Mouse (Mus musculus) spleen, adult 2 months (tissue): ENCODE results near the gene Rbm44. TPM values are rescaled to one million over a fixed set of nuclear protein-coding genes. Genes with fewer than 3 reads are reported as not detected.

Source experiments
- DNase-seq, 2 experiments: peaks; one replicate each; pipeline versions ENCODE4 v3.0.0 to v3.0.0-alpha.2; 2012 to 2021; ENCODE audit warnings: low spot score in 2 of 2, low read depth in 1 of 2
- H3K27ac ChIP-seq: fragments of 200-500 bp; 2 replicates; pipeline ENCODE4 v1.5.1; 2012; ENCODE audit warnings: low read length, inconsistent platforms; ENCODE audit not compliant: insufficient read depth
- H3K27me3 ChIP-seq: fragments of 200-500 bp; 2 replicates; pipeline ENCODE4 v1.6.1; 2012; ENCODE audit warnings: mild to moderate bottlenecking, moderate library complexity, low read length, inconsistent platforms; ENCODE audit not compliant: control insufficient read depth, insufficient read depth
- H3K36me3 ChIP-seq: fragments of 200-500 bp; 2 replicates; pipeline ENCODE4 v1.6.1; 2012; ENCODE audit warnings: mild to moderate bottlenecking, low read length, inconsistent platforms; ENCODE audit not compliant: control insufficient read depth, insufficient read depth
- H3K4me1 ChIP-seq: fragments of 200-500 bp; 2 replicates; pipeline ENCODE4 v1.6.1; 2011; ENCODE audit warnings: inconsistent platforms; ENCODE audit not compliant: control insufficient read depth, insufficient read depth, insufficient read length
- H3K4me3 ChIP-seq: fragments of 200-500 bp; 2 replicates; pipeline ENCODE4 v1.5.1; 2011; ENCODE audit warnings: mild to moderate bottlenecking, inconsistent platforms; ENCODE audit not compliant: insufficient read depth, insufficient read length; ENCODE audit errors: extremely low read depth
- CTCF ChIP-seq: fragments of 200-500 bp; IDR thresholded peaks from 2 replicates; pipeline ENCODE4 v1.5.1; 2011; ENCODE audit warnings: mild to moderate bottlenecking, inconsistent platforms; ENCODE audit not compliant: insufficient read depth, insufficient read length, insufficient replicate concordance; ENCODE audit errors: extremely low read depth
- POLR2A ChIP-seq: fragments of 200-500 bp; IDR thresholded peaks from 2 replicates; pipeline ENCODE4 v1.6.1; 2011; ENCODE audit warnings: low read depth, low read length, inconsistent platforms
- WGBS: fragments of 180-500 bp; shearing (Covaris S2); methylation state at CpG from one replicate; pipeline ENCODE4 v1.1.7; 2018; 5-methylcytosine and 5-hydroxymethylcytosine counted together
- polyA plus RNA-seq: library from polyadenylated mRNA; depleted of rRNA; stranded (reverse); fragments of >200 nt; gene quantifications from 2 replicates; pipeline ENCODE4 v1.2.3, GENCODE M21; 2012; rRNA removed

Rbm44 gene
- polyA plus RNA-seq = 0.05 TPM in 1 of 2 replicates, not detected in the other

- Histone ChIP-seq H3K27ac (no peak within 1 kb of the TSS), H3K27me3 (no peaks in the 10 kb centered on the region), H3K4me3 (peak within 1 kb of the TSS; percentile 31), H3K36me3 (no peaks in the 10 kb centered on the region), H3K4me1 (no peaks in the 10 kb centered on the region)
- peak in 1 of 2 experiments; percentile 14 for DNase-seq
- 83% methylated on average over 20 of the region's 20 CpGs for WGBS
- TF ChIP-seq CTCF (no peak), POLR2A (no peak)
Measured at GRCm38 (mm10) chr1:91144813-91145212, at the start of gene Rbm44. Gene Rbm44, plus strand, starts transcription at chr1:91145089.

GRCm38 (mm10) chr1:91095258-91095657, 49.6 kb upstream of the Rbm44 start:
- WGBS = 72% methylated on average over 3 of the region's 3 CpGs
- H3K4me3 ChIP-seq = no peak overlapping the region
- peak in 1 of 2 experiments; percentile 39 for DNase-seq

GRCm38 (mm10) chr1:91095853-91096252, 49.0 kb upstream of the Rbm44 start:
- H3K27me3 ChIP-seq = no peaks in the 10 kb centered on the region
- 73% methylated on average over 1 of the region's 1 CpGs for WGBS
- DNase-seq = no peak
- H3K36me3 ChIP-seq = no peaks in the 10 kb centered on the region; the same call in 1 of the 2 replicates
- TF ChIP-seq CTCF (no peak), POLR2A (no peak)
- peaks cover 25% of the 10 kb centered on the region; the same call in 1 of the 2 replicates for H3K4me1 ChIP-seq
- H3K27ac ChIP-seq = peak overlapping the region; percentile 73
- H3K4me3 ChIP-seq = no peak overlapping the region

More at GRCm38 (mm10) chr1:91095258-91095657, 49.6 kb upstream of the Rbm44 start:
- Histone ChIP-seq H3K4me1 (peaks cover 25% of the 10 kb centered on the region; the same call in 1 of the 2 replicates), H3K36me3 (no peaks in the 10 kb centered on the region), H3K27ac (0 out of 2 replicates have a peak overlapping the region, but pooled peaks have one; percentile 73), H3K27me3 (no peaks in the 10 kb centered on the region)
- no peak for TF ChIP-seq CTCF
- no peak for TF ChIP-seq POLR2A

- 45% methylated on average over 5 of the region's 5 CpGs for WGBS
- TF ChIP-seq POLR2A (no peak), CTCF (no peak)
- Histone ChIP-seq H3K36me3 (peaks cover 3% of the 10 kb centered on the region), H3K4me1 (peaks cover 23% of the 10 kb centered on the region; the same call in 1 of the 2 replicates), H3K27me3 (no peaks in the 10 kb centered on the region), H3K27ac (peak overlapping the region; percentile 71), H3K4me3 (no peak overlapping the region)
- DNase-seq = peak in 1 of 2 experiments; percentile 46
Measured at GRCm38 (mm10) chr1:91096490-91096889, 48.4 kb upstream of the Rbm44 start.

- Histone ChIP-seq H3K4me1 (peaks cover 16% of the 10 kb centered on the region; the same call in 1 of the 2 replicates), H3K27me3 (no peaks in the 10 kb centered on the region), H3K36me3 (peaks cover 5% of the 10 kb centered on the region), H3K27ac (no peak overlapping the region), H3K4me3 (no peak overlapping the region)
- TF ChIP-seq CTCF (no peak), POLR2A (no peak)
- WGBS = 85% methylated on average over 11 of the region's 11 CpGs
- DNase-seq = no peak
Measured at GRCm38 (mm10) chr1:91097283-91097834, 47.5 kb upstream of the Rbm44 start.

GRCm38 (mm10) chr1:91098887-91099286, 46.0 kb upstream of the Rbm44 start:
- Histone ChIP-seq H3K27ac (no peak overlapping the region), H3K36me3 (peaks cover 5% of the 10 kb centered on the region), H3K4me3 (no peak overlapping the region), H3K4me1 (peaks cover 9% of the 10 kb centered on the region; the same call in 1 of the 2 replicates), H3K27me3 (no peaks in the 10 kb centered on the region)
- DNase-seq = peak; percentile 49 to 71
- TF ChIP-seq CTCF (peak; percentile 87; the same call in 1 of the 2 replicates), POLR2A (no peak)
- 34% methylated on average over 6 of the region's 6 CpGs for WGBS

- no peak for DNase-seq
- WGBS = 88% methylated on average over 11 of the region's 11 CpGs
- TF ChIP-seq POLR2A (no peak), CTCF (no peak)
- Histone ChIP-seq H3K27ac (no peak overlapping the region), H3K27me3 (no peaks in the 10 kb centered on the region), H3K36me3 (peaks cover 14% of the 10 kb centered on the region), H3K4me3 (no peak overlapping the region), H3K4me1 (0 out of 2 replicates have a peak, but pooled peaks cover under 1% of the 10 kb centered on the region)
Measured at GRCm38 (mm10) chr1:91101709-91102440, 43.0 kb upstream of the Rbm44 start.
